Mouse (Mus musculus) bone marrow macrophage, adult 2 months (primary cell): ENCODE measurements at regions not wholly inside any gene's neighbourhood (a gene's known extent, or its start where the extent isn't known, plus 50 kb on each side); places are given as distances from the start of the nearest gene placed in this dataset.

Experiments
- CTCF ChIP-seq: IDR thresholded peaks from 2 replicates; pipeline ENCODE4 v1.5.1; 2012; ENCODE audit warnings: low read depth, mild to moderate bottlenecking, low read length, moderate library complexity
- POLR2A ChIP-seq: IDR thresholded peaks from 2 replicates; pipeline ENCODE4 v1.6.1; 2012; ENCODE audit warnings: mild to moderate bottlenecking, low read depth, low read length, borderline replicate concordance

DNA sequence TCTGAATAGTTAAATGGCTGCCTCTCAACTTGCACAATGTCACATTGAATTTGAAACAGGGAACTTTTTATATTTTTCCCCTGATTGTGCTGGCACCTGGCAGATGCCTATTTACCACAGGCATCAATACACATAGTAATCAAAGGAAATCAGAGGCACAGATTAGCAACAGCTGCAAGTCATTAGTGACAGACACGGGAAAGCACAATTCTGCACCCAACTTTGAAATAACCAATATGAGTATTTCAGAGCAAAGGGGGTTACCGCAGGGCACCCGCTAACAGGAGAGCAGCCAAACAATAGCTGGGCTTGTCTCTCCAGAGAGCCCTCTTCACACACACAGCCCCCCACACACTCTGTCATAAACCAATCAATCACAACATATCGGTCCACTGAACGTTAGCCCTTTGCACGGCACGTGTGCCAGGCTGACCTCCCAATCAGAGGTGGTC is 188.3 kb downstream of the Rnf144b start:
- no peak for TF ChIP-seq CTCF
- no peak for TF ChIP-seq POLR2A
